Mouse (Mus musculus) forebrain, embryonic 14.5 days (tissue): ENCODE measurements around the gene Rhbdl1. TPM values are rescaled to one million over a fixed set of nuclear protein-coding genes. Genes with fewer than 3 reads are reported as not detected.

Source experiments
- ATAC-seq: fragments of 200-750 bp; cut with Nextera tagmentation; 2 replicates; pipeline ENCODE4 v1.8.0; 2017; ENCODE audit warnings: mild to moderate bottlenecking, moderate library complexity
- DNase-seq: peaks from one replicate; pipeline ENCODE4 v3.0.0-alpha.2; 2015; ENCODE audit warnings: low spot score
- H3K27ac ChIP-seq: fragments of 300-500 bp; sonication (generic); 2 replicates; pipeline ENCODE4 v1.5.1; 2014; ENCODE audit warnings: low read depth, mild to moderate bottlenecking, control low read depth, low read length, moderate library complexity
- H3K27me3 ChIP-seq: fragments of 300-500 bp; sonication (generic); replicated peaks from 2 replicates; pipeline ENCODE4 v1.6.1; 2014; ENCODE audit warnings: low read length, control low read depth, mixed read lengths; ENCODE audit not compliant: control insufficient read depth, insufficient read depth
- H3K36me3 ChIP-seq: fragments of 300-500 bp; sonication (generic); 2 replicates; pipeline ENCODE4 v1.6.1; 2014; ENCODE audit warnings: low read length, control low read depth; ENCODE audit not compliant: control insufficient read depth, insufficient read depth
- H3K4me1 ChIP-seq: fragments of 300-500 bp; sonication (generic); 2 replicates; pipeline ENCODE4 v1.6.1; 2014; ENCODE audit warnings: antibody characterized with exemption, low read length, control low read depth; ENCODE audit not compliant: control insufficient read depth, insufficient read depth
- H3K4me2 ChIP-seq: fragments of 300-500 bp; sonication (generic); 2 replicates; pipeline ENCODE4 v1.6.1; 2014; ENCODE audit warnings: mild to moderate bottlenecking, control low read depth, low read length
- H3K4me3 ChIP-seq: fragments of 300-500 bp; sonication (generic); 2 replicates; pipeline ENCODE4 v1.5.1; 2014; ENCODE audit warnings: low read depth, low read length, control low read depth
- H3K9ac ChIP-seq: fragments of 300-500 bp; sonication (generic); 2 replicates; pipeline ENCODE4 v1.6.1; 2014; ENCODE audit warnings: mild to moderate bottlenecking, low read length, control low read depth, moderate library complexity
- H3K9me3 ChIP-seq: fragments of 300-500 bp; sonication (generic); replicated peaks from 2 replicates; pipeline ENCODE4 v1.6.1; 2016; ENCODE audit warnings: low read length, control low read depth, mixed read lengths; ENCODE audit not compliant: control insufficient read depth
- WGBS: fragments of 180-500 bp; shearing (Covaris S2); extraction: QIAGEN DNeasy Blood & Tissue Kit; methylation state at CpG from one replicate; pipeline ENCODE4 v1.1.7; 2014; 5-methylcytosine and 5-hydroxymethylcytosine counted together
- polyA plus RNA-seq: library from polyadenylated mRNA; unstranded; fragments of >200 nt; fragmentation: Nextera tagmentation; extraction: Ambion mirVana; gene quantifications from 2 replicates; pipeline ENCODE4 v1.2.1, GENCODE M21; 2014

The Rhbdl1 gene
- polyA plus RNA-seq, 1 experiment from 2014 or later: 35.4 TPM

DNA sequence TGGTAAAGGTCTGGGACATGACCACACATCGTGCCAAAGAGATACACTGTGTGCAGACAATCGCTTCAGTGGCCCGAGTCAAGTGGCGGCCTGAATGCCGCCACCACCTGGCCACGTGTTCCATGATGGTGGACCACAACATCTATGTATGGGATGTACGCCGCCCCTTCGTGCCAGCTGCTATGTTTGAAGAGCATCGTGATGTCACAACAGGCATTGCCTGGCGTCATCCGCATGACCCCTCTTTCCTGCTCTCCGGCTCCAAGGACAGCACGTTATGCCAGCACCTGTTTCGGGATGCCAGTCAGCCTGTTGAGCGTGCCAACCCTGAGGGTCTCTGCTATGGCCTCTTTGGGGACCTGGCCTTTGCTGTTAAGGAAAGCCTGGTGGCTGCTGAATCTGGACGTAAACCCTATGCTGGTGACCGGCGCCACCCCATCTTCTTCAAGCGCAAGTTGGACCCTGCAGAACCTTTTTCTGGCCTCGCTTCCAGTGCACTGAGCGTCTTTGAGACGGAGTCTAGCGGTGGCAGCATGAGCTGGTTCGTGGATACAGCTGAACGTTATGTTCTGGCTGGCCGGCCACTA lies 11.0 kb downstream of the Rhbdl1 start:
- H3K27me3 ChIP-seq: no peaks in the 10 kb centered on the region
- H3K4me2 ChIP-seq: no peak overlapping the region
- DNase-seq (no peak), ATAC-seq (no peak)
- peaks cover 43% of the 10 kb centered on the region for H3K36me3 ChIP-seq
- no peak overlapping the region for H3K9ac ChIP-seq
- 95% methylated on average over 27 of the region's 27 CpGs for WGBS
- no peak overlapping the region for H3K4me3 ChIP-seq
- H3K27ac ChIP-seq: no peak overlapping the region
- peaks cover 25% of the 10 kb centered on the region for H3K4me1 ChIP-seq
- no peaks in the 10 kb centered on the region for H3K9me3 ChIP-seq

DNA sequence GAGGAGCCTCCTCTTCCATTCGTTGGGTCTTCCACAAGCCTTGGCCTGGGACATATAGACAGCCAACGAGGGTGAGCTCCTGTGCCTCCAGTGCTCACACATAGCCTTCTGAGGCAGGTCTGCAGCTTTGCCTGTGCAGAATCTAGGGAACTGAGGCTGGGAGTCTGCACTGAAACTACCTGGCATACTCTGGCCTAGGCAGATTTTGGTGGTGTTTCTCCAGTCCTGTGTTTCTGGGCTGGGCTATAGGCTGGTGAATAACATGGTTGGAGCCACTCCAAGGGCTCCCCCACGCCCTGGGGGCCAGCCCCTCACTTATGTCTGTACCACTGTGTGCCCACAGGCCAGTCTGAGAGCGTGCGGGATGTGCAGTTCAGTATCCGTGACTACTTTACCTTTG lies 11.8 kb downstream of the Rhbdl1 start:
- Histone ChIP-seq H3K9me3 (no peaks in the 10 kb centered on the region), H3K9ac (no peak overlapping the region), H3K27me3 (0 out of 2 replicates have a peak, but pooled peaks cover 1% of the 10 kb centered on the region), H3K4me2 (0 out of 2 replicates have a peak overlapping the region, but pooled peaks have one; percentile 96), H3K4me3 (no peak overlapping the region), H3K27ac (no peak overlapping the region), H3K36me3 (peaks cover 35% of the 10 kb centered on the region), H3K4me1 (peaks cover 25% of the 10 kb centered on the region)
- DNase-seq (no peak), ATAC-seq (no peak)
- WGBS: 85% methylated on average over 6 of the region's 6 CpGs

DNA sequence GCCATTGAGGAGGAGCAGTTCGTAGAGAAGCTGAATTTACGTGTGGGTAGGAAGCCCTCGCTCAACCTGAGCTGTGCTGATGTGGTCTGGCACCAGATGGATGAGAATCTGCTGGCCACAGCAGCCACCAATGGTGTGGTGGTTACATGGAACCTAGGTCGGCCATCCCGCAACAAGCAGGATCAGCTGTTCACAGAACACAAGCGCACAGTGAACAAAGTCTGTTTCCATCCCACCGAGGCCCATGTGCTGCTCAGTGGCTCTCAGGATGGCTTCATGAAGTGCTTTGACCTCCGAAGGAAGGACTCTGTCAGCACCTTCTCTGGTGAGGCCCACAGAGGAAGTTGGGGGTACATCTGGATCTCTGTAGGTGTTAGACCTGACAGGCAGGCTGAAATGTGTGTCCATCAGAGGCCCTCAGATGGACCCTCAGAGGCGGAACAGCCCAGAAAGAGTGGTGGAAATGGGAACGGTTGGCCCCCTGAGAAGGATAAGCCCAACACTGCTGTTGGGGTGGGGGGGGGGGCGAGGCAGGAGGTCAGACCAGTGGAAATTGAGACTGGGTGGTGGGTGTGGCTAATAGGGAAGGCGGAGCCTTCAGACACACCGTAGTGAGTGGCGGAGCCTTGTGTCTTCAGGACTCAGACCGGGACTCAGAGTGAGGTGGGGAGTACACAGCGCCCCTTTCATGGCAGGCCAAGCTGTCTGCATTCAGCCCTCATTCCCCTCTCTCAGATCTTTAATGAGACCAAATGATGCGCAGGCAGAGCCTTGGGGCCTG lies 12.5 kb downstream of the Rhbdl1 start:
- Histone ChIP-seq H3K9me3 (no peaks in the 10 kb centered on the region), H3K36me3 (peaks cover 34% of the 10 kb centered on the region), H3K9ac (peak overlapping the region; percentile 72), H3K4me1 (peaks cover 19% of the 10 kb centered on the region), H3K4me2 (peak overlapping the region; percentile 96), H3K27me3 (0 out of 2 replicates have a peak, but pooled peaks cover 5% of the 10 kb centered on the region), H3K4me3 (peak overlapping the region; percentile 46), H3K27ac (no peak overlapping the region)
- DNase-seq (no peak), ATAC-seq (no peak)
- WGBS: 80% methylated on average over 17 of the region's 17 CpGs

DNA sequence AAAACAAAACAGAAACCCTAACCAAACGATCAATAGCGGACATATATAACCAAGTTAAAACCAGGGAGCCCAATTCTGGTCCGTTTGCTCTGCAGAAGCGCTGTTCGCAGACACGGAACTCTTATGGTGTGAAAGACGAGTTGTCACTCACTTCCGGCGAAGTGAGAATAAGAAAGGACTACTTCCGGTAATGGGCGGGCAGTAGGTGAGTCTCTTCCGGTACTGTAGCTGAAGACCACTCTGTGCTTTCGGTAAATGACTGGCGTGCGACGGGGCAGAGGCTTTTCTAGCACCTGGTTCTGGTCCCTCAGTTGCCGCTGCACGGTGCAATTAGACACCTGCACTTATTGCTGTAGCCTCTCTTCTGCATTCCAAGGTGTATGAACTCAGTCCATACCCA lies 13.6 kb downstream of the Rhbdl1 start, which contains the start of gene Wdr24:
Gene Wdr24 (plus strand): TSS at position 176 of the 400 bp plus-strand sequence.
- H3K9ac ChIP-seq: peak within 1 kb of the TSS; percentile 72
- peak; percentile 95 for DNase-seq
- H3K4me1 ChIP-seq: peaks cover 17% of the 10 kb centered on the region
- peak within 1 kb of the TSS; percentile 64 for H3K27ac ChIP-seq
- ATAC-seq: peak; percentile 83
- peak within 1 kb of the TSS; percentile 46 for H3K4me3 ChIP-seq
- WGBS: under 1% methylated on average over 18 of the region's 18 CpGs
- H3K36me3 ChIP-seq: peaks cover 39% of the 10 kb centered on the region
- H3K9me3 ChIP-seq: no peaks in the 10 kb centered on the region
- peak within 1 kb of the TSS; percentile 96 for H3K4me2 ChIP-seq
- H3K27me3 ChIP-seq: peaks cover 16% of the 10 kb centered on the region

DNA sequence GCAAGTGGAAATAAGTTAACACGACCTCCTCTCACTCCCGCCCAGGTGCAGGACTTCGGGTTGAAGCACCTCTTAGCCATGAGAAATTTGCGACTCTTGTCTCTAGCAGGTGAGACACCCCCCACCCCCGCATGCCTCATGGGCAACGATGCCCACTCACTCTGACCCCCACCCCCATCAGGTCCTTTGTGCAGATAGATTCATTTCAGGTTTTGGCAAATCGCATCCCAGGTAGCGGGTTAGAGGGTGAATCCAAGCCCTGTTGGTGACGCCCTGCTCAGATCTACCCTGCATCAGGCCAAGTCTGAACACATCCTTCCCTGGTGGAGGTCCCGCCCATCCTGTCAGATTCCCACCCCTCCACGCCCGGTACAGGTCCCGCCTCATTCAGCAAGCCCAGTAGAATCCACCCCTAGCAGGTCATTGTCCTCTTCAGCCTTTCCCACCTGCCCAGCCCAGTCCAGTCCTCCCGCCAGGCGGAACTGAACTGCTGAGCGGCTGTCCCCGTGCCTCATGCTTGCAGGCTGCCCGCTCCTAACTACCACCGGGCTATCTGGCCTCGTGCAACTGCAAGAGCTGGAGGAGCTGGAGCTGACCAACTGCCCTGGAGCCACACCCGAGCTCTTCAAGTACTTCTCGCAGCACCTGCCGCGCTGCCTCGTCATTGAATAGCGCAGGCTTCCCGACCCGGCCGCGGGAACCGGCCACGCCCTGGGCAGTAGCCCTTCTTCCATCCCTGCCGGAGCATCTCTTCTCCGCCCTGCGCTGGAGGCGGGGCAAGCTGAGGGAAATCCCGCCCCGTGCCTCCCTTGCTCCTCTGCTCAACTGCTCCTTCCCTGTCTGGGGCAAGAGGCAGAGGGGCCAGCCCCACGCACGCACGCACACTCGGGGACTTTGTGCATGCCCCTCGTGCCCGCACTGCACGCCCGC lies 18.0 kb downstream of the Rhbdl1 start:
- no peak overlapping the region for H3K4me3 ChIP-seq
- H3K27me3 ChIP-seq: peaks cover 17% of the 10 kb centered on the region
- ATAC-seq: no peak
- no peak for DNase-seq
- H3K9me3 ChIP-seq: no peaks in the 10 kb centered on the region
- H3K4me1 ChIP-seq: peaks cover 4% of the 10 kb centered on the region
- H3K36me3 ChIP-seq: peaks cover 34% of the 10 kb centered on the region
- H3K27ac ChIP-seq: no peak overlapping the region
- 0 out of 2 replicates have a peak overlapping the region, but pooled peaks have one; percentile 8 for H3K9ac ChIP-seq
- WGBS: 7% methylated on average over 46 of the region's 46 CpGs
- H3K4me2 ChIP-seq: 0 out of 2 replicates have a peak overlapping the region, but pooled peaks have one; percentile 9

DNA sequence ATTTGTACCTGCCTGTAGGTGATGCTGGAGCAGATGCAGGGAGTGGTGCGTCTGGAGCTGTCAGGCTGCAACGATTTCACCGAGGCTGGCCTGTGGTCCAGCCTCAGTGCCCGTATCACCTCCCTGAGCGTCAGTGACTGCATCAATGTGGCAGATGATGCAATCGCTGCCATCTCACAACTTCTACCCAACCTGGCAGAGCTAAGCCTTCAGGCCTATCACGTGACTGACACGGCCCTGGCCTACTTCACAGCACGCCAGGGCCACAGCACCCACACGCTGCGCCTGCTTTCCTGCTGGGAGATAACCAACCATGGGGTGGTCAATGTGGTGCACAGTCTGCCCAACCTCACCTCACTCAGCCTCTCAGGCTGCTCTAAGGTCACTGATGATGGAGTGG lies 19.4 kb downstream of the Rhbdl1 start:
- DNase-seq (no peak), ATAC-seq (no peak)
- no peak overlapping the region for H3K4me2 ChIP-seq
- H3K4me1 ChIP-seq: no peaks in the 10 kb centered on the region
- H3K9me3 ChIP-seq: no peaks in the 10 kb centered on the region
- H3K36me3 ChIP-seq: peaks cover 34% of the 10 kb centered on the region
- WGBS: 86% methylated on average over 11 of the region's 11 CpGs
- H3K4me3 ChIP-seq: no peak overlapping the region
- H3K27me3 ChIP-seq: peaks cover 17% of the 10 kb centered on the region
- no peak overlapping the region for H3K27ac ChIP-seq
- no peak overlapping the region for H3K9ac ChIP-seq

DNA sequence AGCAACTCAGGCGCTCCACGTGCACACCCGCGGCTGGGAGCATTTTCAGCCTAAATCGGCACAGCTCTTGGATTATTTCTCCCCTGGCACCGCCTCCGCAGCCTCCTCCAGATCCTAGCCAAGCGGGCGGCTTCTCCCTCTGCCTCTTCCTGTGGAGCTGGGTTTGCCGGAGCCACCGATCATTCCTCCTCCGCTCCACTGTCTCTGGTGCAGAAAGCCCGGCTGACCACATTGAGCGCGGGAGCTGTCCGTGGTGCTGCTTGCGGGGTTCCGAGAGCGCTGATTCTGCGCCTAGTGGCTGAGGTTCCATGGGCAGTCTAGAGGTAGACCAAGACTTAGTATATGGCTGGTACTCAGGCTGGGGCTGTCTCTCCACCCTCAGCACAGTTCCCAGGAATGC lies 23.6 kb downstream of the Rhbdl1 start:
- DNase-seq (peak; percentile 61), ATAC-seq (no peak)

DNA sequence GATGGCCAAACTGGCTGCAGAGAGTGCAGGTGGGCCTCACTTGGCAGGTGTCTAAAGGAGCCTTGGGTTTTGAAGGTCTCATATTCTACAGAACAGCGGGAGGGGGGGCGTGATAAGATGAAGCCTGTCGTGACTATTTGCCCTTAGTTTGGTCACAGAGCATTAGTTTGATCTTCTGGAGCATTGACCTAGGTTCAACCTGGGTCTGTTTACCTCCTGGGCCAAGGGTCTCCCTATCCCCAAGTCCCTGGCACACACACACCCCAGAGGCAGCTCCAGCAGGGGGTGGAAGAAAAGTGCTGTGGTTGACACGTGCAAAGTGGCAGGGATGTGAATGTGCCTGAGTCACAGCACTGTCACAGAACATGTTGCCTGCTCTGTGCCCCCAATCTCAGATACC lies 26.2 kb downstream of the Rhbdl1 start:
- Histone ChIP-seq H3K4me3 (no peak overlapping the region), H3K9me3 (no peaks in the 10 kb centered on the region), H3K4me1 (peaks cover 16% of the 10 kb centered on the region), H3K27me3 (no peaks in the 10 kb centered on the region), H3K4me2 (peak overlapping the region; percentile 86), H3K9ac (peak overlapping the region; percentile 95; the same call in 1 of the 2 replicates), H3K27ac (no peak overlapping the region), H3K36me3 (no peaks in the 10 kb centered on the region)
- DNase-seq (no peak), ATAC-seq (no peak)
- WGBS: 76% methylated on average over 4 of the region's 4 CpGs

More for the DNA sequence above, 23.6 kb downstream of the Rhbdl1 start:
- Histone ChIP-seq H3K9ac (peak overlapping the region; percentile 50), H3K4me2 (peak overlapping the region; percentile 17; the same call in 1 of the 2 replicates), H3K27ac (no peak overlapping the region), H3K9me3 (no peaks in the 10 kb centered on the region), H3K36me3 (peaks cover 20% of the 10 kb centered on the region), H3K4me3 (no peak overlapping the region), H3K4me1 (peaks cover 11% of the 10 kb centered on the region), H3K27me3 (peaks cover 2% of the 10 kb centered on the region; the same call in 1 of the 2 replicates)
- 2% methylated on average over 20 of the region's 20 CpGs for WGBS
